Mouse (Mus musculus) myocyte (in vitro differentiated cells): ENCODE results near the gene Fnbp1l. TPM values are rescaled to one million over a fixed set of nuclear protein-coding genes. Genes with fewer than 3 reads are reported as not detected.

Experiments
- H3K27me3 ChIP-seq: one replicate; pipeline ENCODE4 v1.6.1; 2011; ENCODE audit not compliant: control insufficient read depth, insufficient read depth, insufficient read length
- H3K36me3 ChIP-seq: one replicate; pipeline ENCODE4 v1.6.1; 2011; ENCODE audit not compliant: control insufficient read depth, insufficient read depth
- H3K4me2 ChIP-seq: one replicate; pipeline ENCODE4 v1.6.1; 2011; ENCODE audit warnings: low read depth, control low read depth
- H3K4me3 ChIP-seq: one replicate; pipeline ENCODE4 v1.5.1; 2011; ENCODE audit warnings: mild to moderate bottlenecking, control low read depth, moderate library complexity
- H3K79me2 ChIP-seq: one replicate; pipeline ENCODE4 v1.6.1; 2011; ENCODE audit not compliant: control insufficient read depth, insufficient read depth
- H3ac ChIP-seq: one replicate; pipeline ENCODE4 v1.6.1; 2011; ENCODE audit not compliant: control insufficient read depth, insufficient read length
- CEBPB ChIP-seq: IDR thresholded peaks from 2 replicates; pipeline ENCODE4 v1.6.1; 2011; ENCODE audit warnings: mild to moderate bottlenecking, moderate library complexity; ENCODE audit not compliant: poor library complexity, insufficient read depth, severe bottlenecking
- E2F4 ChIP-seq: IDR thresholded peaks from one replicate; pipeline ENCODE4 v1.6.1; 2011; ENCODE audit warnings: mild to moderate bottlenecking, control low read depth, moderate library complexity; ENCODE audit not compliant: insufficient read depth
- MAX ChIP-seq: IDR thresholded peaks from one replicate; pipeline ENCODE4 v1.6.1; 2011; ENCODE audit warnings: low read depth, mild to moderate bottlenecking, control low read depth
- MYOD1 ChIP-seq, 3 experiments: IDR thresholded peaks; one replicate each; pipeline ENCODE4 v1.6.1; 2011; ENCODE audit warnings: control low read depth in 2 of 3, low read depth in 2 of 3, mild to moderate bottlenecking in 2 of 3, moderate library complexity in 1 of 3; ENCODE audit not compliant: insufficient read length in 2 of 3, control insufficient read depth in 1 of 3
- MYOG ChIP-seq, 3 experiments: IDR thresholded peaks; one replicate each; pipeline ENCODE4 v1.6.1; 2011; ENCODE audit warnings: control low read depth in 2 of 3, low read depth in 2 of 3, mild to moderate bottlenecking in 2 of 3; ENCODE audit not compliant: insufficient read length in 2 of 3, control insufficient read depth in 1 of 3, insufficient read depth in 1 of 3
- POLR2A ChIP-seq: IDR thresholded peaks from one replicate; pipeline ENCODE4 v1.6.1; 2011; ENCODE audit warnings: low read depth, mild to moderate bottlenecking, control low read depth, moderate library complexity; ENCODE audit not compliant: insufficient read length
- POLR2AphosphoS2 ChIP-seq: IDR thresholded peaks from one replicate; pipeline ENCODE4 v1.6.1; 2011; ENCODE audit warnings: low read depth, control low read depth; ENCODE audit not compliant: insufficient read length
- REST ChIP-seq: IDR thresholded peaks from one replicate; pipeline ENCODE4 v1.6.1; 2011; ENCODE audit warnings: mild to moderate bottlenecking, control low read depth, moderate library complexity; ENCODE audit not compliant: insufficient read depth, insufficient read length
- SRF ChIP-seq: IDR thresholded peaks from one replicate; pipeline ENCODE4 v1.6.1; 2011; ENCODE audit warnings: low read depth; ENCODE audit not compliant: control insufficient read depth, insufficient read length
- TCF12 ChIP-seq: IDR thresholded peaks from one replicate; pipeline ENCODE4 v1.6.1; 2011; ENCODE audit warnings: mild to moderate bottlenecking, control low read depth; ENCODE audit not compliant: poor library complexity, insufficient read depth, severe bottlenecking
- TCF3 ChIP-seq: IDR thresholded peaks from one replicate; pipeline ENCODE4 v1.6.1; 2011; ENCODE audit warnings: low read depth, control low read depth; ENCODE audit not compliant: insufficient read length
- USF1 ChIP-seq: IDR thresholded peaks from one replicate; pipeline ENCODE4 v1.6.1; 2011; ENCODE audit warnings: low read depth, mild to moderate bottlenecking, control low read depth, moderate library complexity
- polyA plus RNA-seq: library from polyadenylated mRNA; unstranded; fragments of >200 nt; fragmentation: generic; extraction: Trizol; gene quantifications from one replicate; pipeline ENCODE4 v1.2.1, GENCODE M21; 2012; ENCODE audit warnings: missing spikeins

Gene Fnbp1l
- polyA plus RNA-seq, 1 experiment, result 8.6 TPM

GRCm38 (mm10) chr3:122612537-122612936 lies 7.0 kb downstream of the Fnbp1l start:
- Histone ChIP-seq H3K79me2 (peaks cover 99% of the 10 kb centered on the region), H3K36me3 (no peaks in the 10 kb centered on the region), H3ac (no peak overlapping the region), H3K4me2 (no peak overlapping the region), H3K4me3 (no peak overlapping the region), H3K27me3 (no peaks in the 10 kb centered on the region)
- TF ChIP-seq USF1, result no peak
- TF ChIP-seq POLR2A, result no peak
- TF ChIP-seq REST, result no peak
- no peak for TF ChIP-seq MYOG (IDR thresholded peaks at IDR 0.05; ENCODE audit: control insufficient read depth in 1 of 3, insufficient read depth in 1 of 3, insufficient read length in 2 of 3, low read depth in 2 of 3)
- no peak for TF ChIP-seq TCF3
- no peak for TF ChIP-seq MAX
- no peak for TF ChIP-seq CEBPB
- no peak for TF ChIP-seq E2F4
- TF ChIP-seq SRF, result no peak
- TF ChIP-seq TCF12, result no peak
- TF ChIP-seq MYOD1 (IDR thresholded peaks at IDR 0.05; ENCODE audit: control insufficient read depth in 1 of 3, insufficient read length in 2 of 3, low read depth in 2 of 3), result no peak
- TF ChIP-seq POLR2AphosphoS2, result no peak

DNA sequence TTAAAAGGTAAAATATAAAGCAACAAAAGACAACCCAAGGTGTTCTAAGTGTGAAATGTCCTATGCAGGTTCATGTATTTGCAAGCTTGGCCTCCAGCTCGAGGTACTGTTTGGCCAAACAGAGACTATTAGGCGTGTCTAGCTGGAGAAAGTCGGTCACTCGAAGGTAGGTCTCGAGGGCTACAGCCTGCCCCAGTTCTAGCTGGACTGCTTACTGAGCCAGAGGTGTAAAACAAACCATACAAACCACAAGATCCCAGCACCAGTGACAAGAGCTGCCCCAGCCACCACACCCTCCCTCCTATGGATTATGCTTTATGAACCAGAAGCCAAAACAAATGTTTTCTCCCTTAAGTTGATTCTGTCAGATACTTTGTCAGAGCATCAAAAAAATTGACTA lies 7.8 kb downstream of the Fnbp1l start:
- Histone ChIP-seq H3K4me3 (no peak overlapping the region), H3K4me2 (no peak overlapping the region), H3K36me3 (no peaks in the 10 kb centered on the region), H3K79me2 (peaks cover 99% of the 10 kb centered on the region), H3ac (no peak overlapping the region), H3K27me3 (no peaks in the 10 kb centered on the region)
- TF ChIP-seq POLR2A (no peak), E2F4 (no peak), MAX (no peak), REST (no peak), SRF (no peak), POLR2AphosphoS2 (no peak), TCF3 (no peak), MYOD1 (IDR thresholded peaks at IDR 0.05; ENCODE audit: control insufficient read depth in 1 of 3, insufficient read length in 2 of 3, low read depth in 2 of 3) (no peak), MYOG (IDR thresholded peaks at IDR 0.05; ENCODE audit: control insufficient read depth in 1 of 3, insufficient read depth in 1 of 3, insufficient read length in 2 of 3, low read depth in 2 of 3) (no peak), USF1 (no peak), TCF12 (no peak), CEBPB (no peak)

DNA sequence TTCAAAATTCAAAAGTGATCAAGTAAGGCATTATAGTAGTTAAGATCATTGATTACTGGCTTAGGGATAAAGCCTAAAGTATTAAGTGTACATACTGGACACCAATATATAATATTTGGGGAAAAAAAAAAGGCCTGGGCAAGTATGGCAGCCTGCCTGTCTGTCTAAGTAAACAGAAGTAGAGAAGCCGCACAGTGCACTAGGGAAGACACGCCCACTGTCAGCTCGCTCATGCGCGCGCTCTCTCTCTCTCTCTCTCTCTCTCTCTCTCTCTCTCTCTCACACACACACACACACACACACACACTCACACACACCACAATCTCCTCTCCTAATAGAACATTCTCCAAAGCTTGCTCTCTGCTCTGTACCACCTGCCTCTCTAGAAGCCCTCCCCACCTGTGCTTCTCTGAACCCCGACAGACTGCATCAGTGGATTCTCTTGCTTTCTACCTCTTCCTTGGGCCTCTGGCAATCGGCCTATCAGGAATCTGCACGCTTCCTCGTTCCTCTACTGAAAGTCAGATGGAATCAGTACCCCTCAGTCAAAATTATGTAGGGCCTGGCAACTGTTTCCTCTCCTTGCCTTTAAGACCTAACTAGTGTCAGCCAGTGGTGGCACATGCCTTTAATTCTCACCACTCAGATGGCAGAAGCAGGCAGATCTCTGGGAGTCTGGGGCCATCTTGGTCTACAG lies 13.3 kb downstream of the Fnbp1l start:
- no peak overlapping the region for H3K4me3 ChIP-seq
- TF ChIP-seq USF1 (no peak), MAX (no peak), TCF12 (no peak), MYOD1 (IDR thresholded peaks at IDR 0.05; ENCODE audit: control insufficient read depth in 1 of 3, insufficient read length in 2 of 3, low read depth in 2 of 3) (no peak), POLR2AphosphoS2 (no peak)
- no peaks in the 10 kb centered on the region for H3K36me3 ChIP-seq
- H3K4me2 ChIP-seq, result no peak overlapping the region
- no peaks in the 10 kb centered on the region for H3K27me3 ChIP-seq
- peaks cover 98% of the 10 kb centered on the region for H3K79me2 ChIP-seq
- no peak overlapping the region for H3ac ChIP-seq

- H3K4me3 ChIP-seq, result no peak overlapping the region
These were observed 16.3 kb downstream of the Fnbp1l start for GRCm38 (mm10) chr3:122603229-122603628.

GRCm38 (mm10) chr3:122602370-122602769 lies 17.1 kb downstream of the Fnbp1l start:
- Histone ChIP-seq H3ac (no peak overlapping the region), H3K4me2 (no peak overlapping the region), H3K79me2 (peaks cover 89% of the 10 kb centered on the region), H3K4me3 (no peak overlapping the region), H3K27me3 (no peaks in the 10 kb centered on the region), H3K36me3 (no peaks in the 10 kb centered on the region)
- TF ChIP-seq REST, result no peak
- no peak for TF ChIP-seq TCF3
- TF ChIP-seq TCF12, result no peak
- TF ChIP-seq MAX, result no peak
- TF ChIP-seq MYOG (IDR thresholded peaks at IDR 0.05; ENCODE audit: control insufficient read depth in 1 of 3, insufficient read depth in 1 of 3, insufficient read length in 2 of 3, low read depth in 2 of 3), result no peak
- no peak for TF ChIP-seq POLR2AphosphoS2
- no peak for TF ChIP-seq POLR2A
- no peak for TF ChIP-seq E2F4
- TF ChIP-seq SRF, result no peak
- TF ChIP-seq USF1, result no peak

More at GRCm38 (mm10) chr3:122603229-122603628, 16.3 kb downstream of the Fnbp1l start:
- no peaks in the 10 kb centered on the region for H3K27me3 ChIP-seq
- H3ac ChIP-seq, result no peak overlapping the region
- no peak overlapping the region for H3K4me2 ChIP-seq
- H3K36me3 ChIP-seq, result no peaks in the 10 kb centered on the region
- peaks cover 89% of the 10 kb centered on the region for H3K79me2 ChIP-seq
- no peak for TF ChIP-seq SRF
- no peak for TF ChIP-seq POLR2A
- TF ChIP-seq E2F4, result no peak
- no peak for TF ChIP-seq MYOD1 (IDR thresholded peaks at IDR 0.05; ENCODE audit: control insufficient read depth in 1 of 3, insufficient read length in 2 of 3, low read depth in 2 of 3)
- no peak for TF ChIP-seq USF1
